Mouse (Mus musculus) gastrocnemius, postnatal 14 days (tissue): ENCODE results near the gene Sp2. TPM values are rescaled to one million over a fixed set of nuclear protein-coding genes. Genes with fewer than 3 reads are reported as not detected.

Experiments used
- DNase-seq: peaks from one replicate; pipeline ENCODE4 v3.0.0; 2021; ENCODE audit warnings: mixed read lengths
- intact Hi-C: fragments of 180-260 bp; cut with DNase I; formaldehyde crosslinking; loops from one replicate; pipeline ENCODE4 v1.15.1; 2025; ENCODE audit warnings: low total_unique reads
- total RNA-seq, 2 experiments: library from RNA; stranded (reverse); gene quantifications; 2 replicates each; pipeline ENCODE4 v1.2.3; 2021

The Sp2 gene
- total RNA-seq, 2 experiments from 2014 or later, result 13.1 to 13.6 TPM

DNA sequence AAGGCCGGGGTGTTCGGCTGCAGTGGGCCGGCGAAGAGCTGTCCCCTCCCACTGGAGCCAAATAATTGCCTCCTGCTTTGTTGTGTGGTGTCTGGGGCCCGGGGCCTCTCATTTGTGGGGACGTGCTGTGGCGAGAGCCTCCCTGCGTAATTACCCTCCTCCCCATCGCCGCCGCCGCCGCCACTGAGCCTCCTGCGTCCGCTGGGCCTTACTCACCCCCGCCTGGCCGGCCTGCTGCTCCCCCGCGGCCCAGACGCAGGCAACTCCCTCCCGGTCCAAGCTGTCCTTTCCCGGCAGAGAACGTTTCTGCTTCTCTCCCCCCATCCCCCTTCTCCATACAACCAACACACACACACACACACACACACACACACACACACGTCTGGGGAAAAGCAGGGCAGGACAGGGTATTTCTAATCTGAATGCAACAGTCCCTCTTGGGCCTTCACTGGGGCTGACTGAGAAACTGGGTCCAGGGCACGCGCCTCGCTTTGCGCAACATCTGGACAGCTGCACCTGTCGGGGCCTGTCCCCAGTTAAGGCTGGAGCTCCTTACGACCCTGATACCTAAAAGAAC is 14.7 kb upstream of the Sp2 start:
- intact Hi-C loops, result no loop called here

DNA sequence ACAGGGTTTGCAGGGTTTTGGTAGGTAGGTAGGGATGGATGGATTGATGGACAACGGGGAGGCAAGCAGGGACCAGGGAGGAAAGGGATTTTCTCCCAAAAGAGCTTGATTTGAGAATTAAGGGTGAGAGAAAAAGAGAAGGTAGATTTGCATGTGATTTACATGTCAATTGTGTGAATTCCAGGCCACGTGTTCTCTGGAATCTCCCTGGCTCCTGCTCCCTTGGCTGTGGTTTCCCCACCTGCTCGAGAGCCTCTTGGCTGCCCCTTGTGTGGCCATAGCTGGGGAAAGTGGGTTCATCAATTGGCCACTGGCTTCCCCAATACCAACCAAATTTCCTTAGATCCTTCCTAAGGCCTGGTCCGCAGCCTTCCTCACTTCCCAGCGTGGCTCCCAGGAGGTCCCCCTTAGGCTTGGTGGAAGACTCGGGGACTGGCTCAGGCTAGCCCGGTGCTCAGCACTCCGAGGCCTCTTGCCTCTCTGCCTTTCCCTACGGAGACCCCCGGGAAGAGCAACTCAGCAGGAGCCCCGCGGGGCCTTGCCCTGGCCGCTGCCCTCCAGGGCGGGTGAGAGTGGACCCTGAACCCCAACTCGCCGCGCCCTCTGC is 14.1 kb upstream of the Sp2 start:
- DNase-seq, result no peak
- intact Hi-C loops, result no loop called here

More for the DNA sequence above, 14.7 kb upstream of the Sp2 start:
- DNase-seq, result peak; percentile 52

- no peak for DNase-seq
- intact Hi-C loops, result no loop called here
Observed at GRCm38 (mm10) chr11:96995836-96996772, 13.3 kb upstream of the Sp2 start.

- intact Hi-C loops, result no loop called here
- no peak for DNase-seq
Observed at GRCm38 (mm10) chr11:96995031-96995430, 12.3 kb upstream of the Sp2 start.

GRCm38 (mm10) chr11:96992722-96993311 is 10.1 kb upstream of the Sp2 start:
- intact Hi-C loops, result no loop called here
- no peak for DNase-seq

DNA sequence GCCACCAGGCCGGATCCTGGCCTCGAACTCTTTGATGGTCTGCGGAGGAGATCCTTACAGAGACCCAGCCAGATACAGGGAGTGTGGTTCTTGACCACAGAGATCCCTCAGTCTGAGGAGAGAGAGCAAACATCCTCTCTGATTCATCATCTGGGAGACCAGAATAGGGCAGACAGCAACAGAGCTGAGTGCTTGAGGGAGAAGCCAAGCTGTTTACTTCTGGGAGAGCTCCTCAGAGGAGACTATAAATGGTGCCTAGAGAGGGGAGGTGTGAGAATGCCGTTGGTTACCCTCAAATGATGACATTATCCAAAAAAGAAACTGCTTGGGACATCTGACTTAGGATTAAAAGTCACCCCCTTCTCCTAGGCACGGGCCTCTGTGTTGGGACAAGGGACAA is 8.7 kb upstream of the Sp2 start:
- intact Hi-C loops, result no loop called here
- DNase-seq, result no peak

DNA sequence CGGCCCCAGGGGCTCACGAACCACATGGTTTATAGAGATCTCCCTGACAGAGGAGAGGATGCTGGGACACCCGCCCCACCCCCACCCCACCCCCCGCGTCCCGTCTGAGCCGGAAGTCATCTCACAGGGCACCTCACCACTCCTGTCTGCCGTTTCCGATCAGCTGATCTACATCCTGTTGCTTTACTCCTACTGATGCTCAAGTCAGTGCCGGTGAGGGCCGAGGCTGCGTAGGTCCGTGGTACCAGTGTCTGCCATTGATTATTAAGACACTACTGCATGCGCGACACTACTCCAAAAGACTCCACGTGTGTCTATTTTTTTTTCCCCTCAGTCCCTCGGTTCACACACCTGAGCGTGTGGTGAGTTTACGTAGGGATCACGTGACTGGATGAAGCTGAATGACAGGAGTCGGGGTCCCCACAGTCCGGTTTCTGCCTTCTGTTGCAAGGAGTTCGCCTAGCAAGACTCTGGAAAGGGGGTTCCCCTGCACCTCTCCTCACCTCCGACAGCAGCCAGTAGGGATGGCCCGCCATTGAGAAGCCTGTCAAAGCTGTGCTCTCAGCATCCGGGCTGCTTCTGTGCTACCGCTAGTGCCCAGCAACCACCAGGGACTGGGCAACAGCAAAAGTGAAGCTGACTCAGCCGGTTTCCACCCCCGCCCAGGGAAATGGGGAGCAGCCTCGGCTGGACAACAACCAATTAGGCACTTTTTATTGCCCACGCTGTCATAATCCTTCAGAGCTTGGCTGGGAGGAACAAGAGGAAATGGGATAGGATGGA is 5.3 kb upstream of the Sp2 start:
- DNase-seq, result no peak
- intact Hi-C loops, result no loop called here

DNA sequence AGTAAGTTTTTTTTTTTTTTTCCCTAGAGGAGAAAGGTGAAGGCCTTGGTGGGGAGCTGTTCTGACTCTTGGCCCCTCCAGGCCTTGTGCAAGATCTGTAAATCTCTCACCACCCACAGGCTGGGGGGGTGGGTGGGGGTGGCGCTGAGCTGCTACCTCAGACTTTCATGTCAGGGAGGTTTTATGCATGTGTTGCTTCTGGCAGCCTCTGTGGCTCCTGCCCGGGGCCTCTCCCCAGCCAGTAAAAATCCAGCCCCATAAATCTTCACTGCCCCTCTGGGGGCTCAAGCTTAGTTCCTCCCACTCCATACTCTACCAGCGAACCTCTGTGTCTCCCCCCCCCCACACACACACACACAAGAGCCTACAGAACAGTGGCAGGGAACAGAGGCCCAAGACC is 3.7 kb upstream of the Sp2 start:
- no peak for DNase-seq
- intact Hi-C loops, result no loop called here

DNA sequence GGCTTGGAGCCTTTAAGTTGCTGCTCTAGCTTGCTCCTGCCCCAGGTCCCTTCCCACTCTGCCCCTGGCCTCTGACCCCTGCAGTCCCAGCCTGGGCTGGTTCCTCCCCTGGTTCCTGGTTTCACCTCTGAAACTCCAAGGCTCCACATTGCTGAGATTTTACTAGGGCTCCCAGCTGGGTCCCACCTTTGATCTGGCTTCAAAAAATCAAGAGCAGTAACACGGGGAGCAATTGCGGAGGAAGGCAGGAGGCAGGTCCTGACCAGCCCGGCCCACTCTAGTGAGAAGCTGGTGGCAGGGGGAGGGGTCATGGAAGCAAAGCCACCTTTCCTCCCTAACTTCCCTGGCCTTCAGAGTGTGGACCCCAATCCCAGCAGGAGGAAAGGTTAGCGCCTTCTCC is 2.1 kb upstream of the Sp2 start:
- intact Hi-C loops, result loop anchor here (2.0 kb wide), 1 partner anchor 40 kb away; no protein-coding TSS in a partner anchor
- DNase-seq, result no peak

DNA sequence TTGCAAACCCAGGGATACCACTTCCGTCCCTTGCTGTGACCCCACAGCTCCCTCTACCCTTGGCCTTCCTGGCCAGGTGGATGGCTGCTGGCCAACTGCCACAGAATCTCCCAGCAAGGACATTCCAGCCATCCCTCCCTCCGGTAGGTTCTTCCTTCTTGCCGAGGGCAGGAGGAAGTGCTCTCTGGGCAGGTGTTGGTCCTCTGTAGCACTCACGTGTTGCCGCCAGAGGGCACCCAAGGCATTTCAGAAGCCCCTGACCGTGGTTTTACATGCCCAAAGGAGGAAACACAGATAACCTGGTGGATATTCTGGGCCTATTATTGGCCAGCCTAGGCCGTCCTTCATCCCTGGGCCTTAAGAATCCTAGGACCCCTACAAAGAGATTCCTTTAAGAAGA is 404 bp downstream of the Sp2 start:
- intact Hi-C loops, result no loop called here
- DNase-seq, result peak; percentile 75

GRCm38 (mm10) chr11:96981461-96981860 is 1.3 kb downstream of the Sp2 start:
- intact Hi-C loops, result no loop called here

DNA sequence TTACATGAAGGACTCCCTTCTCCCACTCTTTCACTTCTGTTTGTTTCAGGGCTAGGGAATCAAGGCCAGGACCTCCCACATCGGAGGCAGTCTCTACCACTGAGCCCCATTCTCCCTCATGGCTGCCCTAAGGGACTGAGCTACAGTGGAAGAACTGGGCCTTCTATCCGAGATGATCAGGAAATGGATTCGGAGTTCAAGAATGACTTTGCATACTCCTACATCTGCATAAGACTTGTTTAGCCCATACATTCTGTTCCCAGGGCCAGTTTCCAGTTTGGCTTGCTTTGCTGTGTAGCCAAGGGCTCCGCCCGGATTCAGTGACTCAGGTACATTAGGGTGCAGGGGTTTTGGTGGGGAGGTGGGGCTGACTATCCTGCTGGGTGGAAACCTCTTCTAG is 2.7 kb downstream of the Sp2 start:
- DNase-seq, result no peak
- intact Hi-C loops, result no loop called here

More at GRCm38 (mm10) chr11:96981461-96981860, 1.3 kb downstream of the Sp2 start:
- no peak for DNase-seq

DNA sequence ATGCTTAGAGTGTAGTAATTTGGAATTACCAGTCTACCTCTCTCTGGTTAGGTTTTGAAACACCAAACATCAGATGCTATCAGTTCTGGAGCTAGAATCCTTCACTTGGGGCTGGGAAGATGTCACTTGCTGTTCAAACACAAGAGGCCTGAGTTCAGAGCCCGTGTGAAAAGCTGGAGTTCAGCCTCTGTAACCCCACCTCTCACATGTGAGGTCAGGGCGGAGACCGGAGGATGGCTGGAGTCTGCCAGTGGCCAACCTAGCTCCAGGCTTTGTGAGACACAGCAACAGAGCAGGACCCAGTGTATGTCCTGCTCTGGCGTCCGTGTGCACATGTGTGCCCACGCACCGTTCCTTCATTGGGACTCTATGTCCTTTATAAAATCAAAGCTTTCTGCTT is 3.4 kb downstream of the Sp2 start:
- intact Hi-C loops, result no loop called here
- DNase-seq, result no peak

GRCm38 (mm10) chr11:96978401-96979246 is 4.1 kb downstream of the Sp2 start:
- no peak for DNase-seq
- intact Hi-C loops, result no loop called here

GRCm38 (mm10) chr11:96977606-96978400 is 5.0 kb downstream of the Sp2 start:
- intact Hi-C loops, result no loop called here
- DNase-seq, result peak; percentile 99

DNA sequence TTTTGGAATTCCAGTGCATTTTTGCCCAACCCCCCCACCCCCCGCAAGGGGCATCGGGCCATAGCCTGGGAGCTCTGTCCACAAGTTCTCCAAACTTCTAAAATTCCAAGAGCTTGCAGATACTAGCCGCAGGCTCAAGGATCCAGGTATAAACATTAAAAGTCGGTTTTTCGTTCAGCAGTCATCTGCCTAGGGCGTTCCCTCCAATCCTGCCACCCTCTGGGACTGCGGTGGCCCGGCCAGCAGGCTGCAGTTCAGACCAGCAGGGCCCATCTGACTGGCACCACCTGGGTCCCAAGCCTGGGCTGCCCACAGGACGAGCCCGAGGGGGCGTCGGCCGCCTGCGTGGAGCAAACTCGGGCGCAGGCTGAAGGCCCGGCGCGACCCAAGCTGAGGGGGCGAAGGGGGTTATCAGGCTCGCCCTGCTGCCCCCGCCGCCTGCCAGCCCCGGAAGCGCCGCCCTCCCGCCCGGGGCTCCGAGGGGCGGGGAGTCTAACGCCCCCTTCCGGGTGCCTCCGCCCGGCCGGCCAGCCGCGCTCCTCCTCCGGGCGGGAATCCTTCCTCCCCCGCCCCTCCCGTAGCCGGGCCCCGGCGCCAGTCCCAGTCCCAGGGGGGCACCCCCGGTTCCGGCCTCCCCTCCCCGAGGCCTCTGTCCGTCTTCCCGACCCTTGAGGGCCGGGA is 5.7 kb downstream of the Sp2 start:
- DNase-seq, result peak; percentile 91
- intact Hi-C loops, result no loop called here

GRCm38 (mm10) chr11:96976379-96976687 is 6.4 kb downstream of the Sp2 start:
- no peak for DNase-seq
- intact Hi-C loops, result no loop called here
